Mouse (Mus musculus) T-helper 2 cell (primary cell): ENCODE results near the gene Gnaz.

Experiments used
- in situ Hi-C: fragments of 300-600 bp; cut with MboI, MseI; formaldehyde crosslinking; loops from one replicate; pipeline ENCODE4 v1.15.1; 2025; ENCODE audit warnings: high pct_unique_total_duplicates

Gene Gnaz

DNA sequence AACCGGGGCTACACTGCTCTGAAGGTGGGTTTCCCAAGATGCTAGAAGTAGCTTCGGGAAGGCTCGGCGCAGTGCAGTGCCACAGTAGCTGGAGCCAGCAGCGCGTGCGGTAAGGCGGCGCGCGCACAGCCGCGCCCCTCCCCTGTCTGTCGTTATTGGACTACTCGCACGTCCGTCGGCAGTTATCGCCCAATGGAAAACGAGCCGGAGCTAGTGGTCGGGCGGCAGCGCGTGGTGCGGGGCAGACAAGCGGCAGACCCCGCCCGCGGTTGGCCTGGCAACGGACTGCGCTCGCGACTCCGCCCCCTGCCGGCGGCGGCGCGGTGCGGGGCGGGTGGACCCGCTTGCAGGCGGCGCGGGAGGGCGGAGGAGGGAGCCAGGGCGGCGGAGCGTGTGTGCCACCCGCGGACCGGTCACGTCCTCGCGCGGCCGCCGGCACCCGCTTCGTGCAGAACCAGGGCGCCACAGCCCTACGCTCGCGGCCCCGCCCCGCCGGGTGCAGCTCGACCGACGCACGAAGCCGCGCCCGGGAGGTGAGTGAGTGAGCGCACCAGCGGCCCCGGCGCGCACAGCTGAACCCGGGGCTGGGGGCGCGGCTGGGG lies at the start of gene Gnaz:
Gene Gnaz, plus strand, starts transcription at position 328 of the 602 bp plus-strand sequence.
- in situ Hi-C loops, result no loop called here

- in situ Hi-C loops, result no loop called here
These were observed 47.7 kb upstream of the Gnaz start for GRCm38 (mm10) chr10:74919277-74919676.

DNA sequence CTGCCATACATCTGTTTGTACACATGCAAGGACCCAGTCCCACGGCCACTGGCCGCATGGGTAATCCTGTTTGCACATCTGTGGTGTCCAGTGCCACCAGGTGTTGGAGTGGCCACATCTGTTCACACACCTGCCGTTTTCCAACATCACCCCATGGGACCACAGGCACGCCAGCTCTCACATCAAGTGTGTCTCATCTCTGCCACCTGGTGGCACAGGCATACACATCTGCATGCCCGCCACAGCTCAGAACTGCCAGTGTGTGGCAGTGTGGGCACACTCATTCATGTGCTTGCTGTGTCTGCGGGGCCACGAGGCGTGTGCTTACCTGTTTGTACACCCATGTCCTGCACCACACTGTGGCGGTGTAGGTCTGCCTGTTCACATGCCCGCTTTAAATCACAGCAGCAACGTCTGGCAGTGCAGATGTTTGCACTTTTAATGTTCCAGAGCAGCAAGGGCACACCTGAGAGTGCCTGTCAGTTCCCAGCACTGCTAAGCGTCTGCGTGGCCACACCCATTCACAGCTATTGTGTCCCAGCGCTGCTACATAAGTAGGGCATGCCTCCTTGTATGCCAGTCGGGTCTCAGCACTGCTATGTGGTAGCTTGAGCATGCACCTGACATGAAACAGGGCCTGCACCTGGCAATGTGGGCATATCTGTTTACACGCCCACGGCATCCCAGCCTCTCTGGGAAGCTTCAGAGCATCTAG lies 46.0 kb upstream of the Gnaz start:
- in situ Hi-C loops, result no loop called here

DNA sequence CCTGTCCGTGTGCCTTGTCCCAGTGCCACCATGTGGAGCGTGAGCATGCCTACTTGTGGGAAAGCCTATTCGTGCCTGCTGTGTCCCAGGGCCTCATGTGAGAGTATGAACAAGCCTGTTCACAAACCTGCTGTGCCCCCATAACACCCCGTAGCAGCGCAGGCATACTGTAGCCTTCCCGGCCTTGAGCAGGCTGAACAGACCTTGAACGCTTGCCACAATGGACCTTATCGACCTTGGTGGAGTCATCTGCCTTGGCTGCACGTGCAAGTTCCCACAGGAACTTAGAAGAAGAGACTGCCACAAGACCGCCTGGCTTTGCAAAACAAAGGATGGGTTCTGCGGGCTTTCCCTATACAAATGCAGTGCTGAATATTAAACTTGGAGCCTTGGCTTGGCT lies 45.4 kb upstream of the Gnaz start:
- in situ Hi-C loops, result no loop called here

DNA sequence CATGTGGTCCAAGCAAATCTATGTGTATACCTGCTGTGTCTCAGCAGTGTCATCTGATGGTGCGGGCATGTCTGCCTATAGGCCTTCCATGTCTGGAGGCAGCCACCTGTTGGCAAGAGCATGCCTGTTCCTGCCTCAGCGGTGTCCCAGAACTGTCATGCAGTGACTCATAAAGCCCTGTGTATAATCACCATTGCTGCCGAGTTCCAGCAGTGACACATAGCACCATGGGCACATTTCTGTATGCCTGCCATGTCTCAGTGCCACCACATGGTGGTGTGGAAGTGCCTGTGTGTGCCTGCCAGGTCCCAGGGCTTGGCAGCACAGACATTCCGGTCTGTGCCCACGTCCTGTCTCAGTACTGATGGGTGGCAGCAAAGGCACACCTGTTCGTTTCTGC lies 44.2 kb upstream of the Gnaz start:
- in situ Hi-C loops, result no loop called here

GRCm38 (mm10) chr10:74924274-74924673 lies 42.7 kb upstream of the Gnaz start:
- in situ Hi-C loops, result no loop called here

GRCm38 (mm10) chr10:74925324-74925723 lies 41.7 kb upstream of the Gnaz start:
- in situ Hi-C loops, result no loop called here

- in situ Hi-C loops, result no loop called here
These were observed 38.7 kb upstream of the Gnaz start for GRCm38 (mm10) chr10:74928276-74928675.

- in situ Hi-C loops, result no loop called here
These were observed 37.4 kb upstream of the Gnaz start for GRCm38 (mm10) chr10:74929578-74929977.

- in situ Hi-C loops, result loop anchor here (5.0 kb wide), 1 partner anchor 92 kb away; no protein-coding TSS in a partner anchor
These were observed 36.4 kb upstream of the Gnaz start for GRCm38 (mm10) chr10:74930541-74930940.

DNA sequence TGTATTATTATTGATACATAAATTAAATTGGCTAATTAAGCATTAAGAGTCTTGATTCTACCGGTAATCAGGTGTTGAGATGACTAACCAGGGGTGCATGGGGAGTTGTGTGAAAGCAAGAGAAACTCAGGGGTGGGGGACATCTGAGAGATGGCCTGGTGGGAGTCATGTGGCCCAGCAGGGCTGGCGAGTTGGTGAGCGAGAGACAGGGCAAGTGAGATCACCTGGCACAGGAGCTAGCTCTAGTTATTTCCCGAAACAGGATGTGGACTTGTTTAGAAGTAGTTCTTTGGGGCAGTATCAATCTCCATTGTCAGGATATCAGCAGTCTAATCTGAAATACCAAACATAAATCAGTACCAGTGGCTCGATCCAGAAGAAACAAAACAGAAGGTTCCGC lies 35.3 kb upstream of the Gnaz start:
- in situ Hi-C loops, result loop anchor here (5.0 kb wide), 1 partner anchor 91 kb away; no protein-coding TSS in a partner anchor

DNA sequence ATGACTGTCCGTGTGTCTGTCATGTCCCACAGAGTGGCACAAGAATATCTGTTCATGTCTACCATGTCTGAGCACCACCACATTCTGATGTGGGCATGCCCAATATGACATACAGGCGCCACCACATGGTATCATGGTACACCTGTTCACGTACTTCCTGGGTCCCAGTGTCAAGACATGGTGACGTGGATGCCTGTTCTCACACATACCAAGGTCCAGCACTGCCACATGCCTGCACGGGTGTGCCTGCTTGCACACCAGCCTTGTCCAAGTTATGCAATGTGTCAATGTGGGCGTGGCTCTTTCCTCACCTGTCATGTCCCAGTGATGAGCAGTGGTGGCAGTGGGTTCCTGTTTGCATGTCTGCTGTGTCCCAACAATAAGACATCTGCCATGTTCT lies 34.5 kb upstream of the Gnaz start:
- in situ Hi-C loops, result loop anchor here (5.0 kb wide), 1 partner anchor 90 kb away; no protein-coding TSS in a partner anchor

DNA sequence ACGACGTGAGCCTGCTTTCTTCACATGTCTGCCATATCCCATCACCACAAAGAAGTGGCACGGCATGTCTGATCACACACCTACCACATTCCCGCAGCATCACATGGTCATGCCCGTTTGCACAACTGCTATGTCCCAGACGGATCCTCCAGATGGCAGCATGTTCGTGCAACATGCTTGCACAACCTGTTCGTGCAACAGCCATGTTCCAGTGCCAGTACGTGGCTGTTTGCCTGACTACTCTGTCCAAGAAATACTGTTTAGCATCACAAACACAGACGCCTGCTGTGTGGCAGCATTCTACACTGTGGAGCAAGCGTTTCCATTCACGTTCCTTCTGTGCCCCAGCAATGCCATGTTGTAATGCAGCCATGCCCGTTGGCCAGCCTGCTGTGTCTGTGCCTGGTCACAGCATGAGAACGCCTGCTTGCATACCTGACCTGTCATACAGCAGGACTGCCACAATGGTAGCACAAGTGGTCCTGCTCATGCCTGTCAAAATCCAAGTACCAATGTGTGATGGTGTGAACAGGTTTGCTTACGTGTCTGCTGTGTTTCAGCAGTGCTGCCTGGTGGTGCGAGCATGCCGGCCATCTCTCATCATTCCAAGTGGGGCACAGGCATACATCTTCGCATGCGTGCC lies 33.3 kb upstream of the Gnaz start:
- in situ Hi-C loops, result loop anchor here (5.0 kb wide), 1 partner anchor 89 kb away; no protein-coding TSS in a partner anchor

DNA sequence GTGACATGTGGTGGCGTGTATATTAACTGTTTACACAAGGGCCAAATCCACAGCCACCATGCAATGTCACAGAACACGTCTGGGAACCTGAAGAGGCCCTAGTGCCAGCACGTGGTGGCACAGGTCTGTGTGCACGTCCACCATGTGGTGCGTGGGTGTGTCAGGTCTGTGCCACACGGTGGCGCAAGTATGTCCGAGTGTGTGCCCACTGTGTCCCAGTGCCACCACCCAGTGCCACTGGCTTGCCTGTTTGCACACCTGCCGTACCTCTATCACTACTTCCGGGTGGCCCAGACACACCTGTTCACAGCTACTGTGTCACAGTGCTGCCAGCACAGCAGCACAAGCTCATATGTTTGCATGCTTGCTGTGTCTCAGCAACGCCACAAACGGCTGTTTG lies 32.5 kb upstream of the Gnaz start:
- in situ Hi-C loops, result loop anchor here (5.0 kb wide), 1 partner anchor 88 kb away; no protein-coding TSS in a partner anchor

DNA sequence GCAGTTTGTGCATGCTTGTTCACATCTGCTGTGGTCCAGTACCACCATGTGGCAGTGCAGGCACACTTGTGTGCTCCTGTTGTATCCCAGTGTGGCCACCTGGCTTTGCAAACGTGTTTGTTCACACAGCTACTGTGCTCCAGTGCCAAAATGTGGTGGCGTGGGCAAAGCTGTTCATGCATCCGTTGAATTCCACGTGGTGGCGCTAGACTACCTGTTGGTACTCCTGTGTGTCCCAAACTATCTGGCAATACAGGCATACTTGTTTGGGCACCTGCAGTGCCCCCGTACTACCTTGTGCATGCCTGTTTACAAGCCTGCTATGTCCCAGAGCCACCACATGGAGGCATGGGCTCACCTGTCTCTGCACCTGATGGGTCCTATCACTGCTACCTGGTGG lies 32.0 kb upstream of the Gnaz start:
- in situ Hi-C loops, result no loop called here

DNA sequence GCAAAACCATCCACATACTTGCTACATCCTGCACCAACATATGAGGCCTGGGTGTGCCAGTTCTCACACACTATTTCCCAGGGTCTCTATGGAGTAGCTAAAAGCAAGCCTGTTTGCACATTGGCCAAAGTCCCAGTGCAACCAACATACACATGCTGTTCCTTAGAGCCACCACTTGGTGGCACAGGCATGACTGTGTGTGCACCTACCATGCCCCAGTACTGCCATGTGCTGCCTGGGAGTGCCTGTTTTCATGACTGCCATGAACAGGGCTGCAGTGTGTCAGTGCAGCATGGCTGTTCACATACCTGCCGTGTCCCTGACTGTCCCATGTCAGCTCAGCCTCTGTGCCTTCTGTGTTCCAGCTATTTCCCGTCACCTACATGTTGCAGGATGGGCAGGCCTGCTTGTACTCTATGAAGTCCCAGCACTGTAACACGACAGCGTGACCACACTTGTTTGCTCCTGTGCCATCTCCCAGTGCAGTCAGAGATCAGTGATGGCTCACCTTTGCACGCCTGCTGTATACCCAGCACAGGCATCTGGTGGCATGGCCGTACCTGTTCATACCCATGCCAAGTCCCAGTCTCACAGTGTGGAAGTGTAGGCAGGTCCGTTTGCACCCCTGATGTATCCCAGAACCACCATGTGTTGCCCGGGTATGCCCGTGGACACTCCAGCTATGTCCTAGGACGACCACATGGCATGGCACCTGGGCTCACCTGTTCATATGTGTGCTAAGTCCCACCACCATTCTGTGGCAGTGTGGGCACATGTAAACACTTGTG lies 29.8 kb upstream of the Gnaz start:
- in situ Hi-C loops, result no loop called here

GRCm38 (mm10) chr10:74938410-74938809 lies 28.6 kb upstream of the Gnaz start:
- in situ Hi-C loops, result no loop called here

DNA sequence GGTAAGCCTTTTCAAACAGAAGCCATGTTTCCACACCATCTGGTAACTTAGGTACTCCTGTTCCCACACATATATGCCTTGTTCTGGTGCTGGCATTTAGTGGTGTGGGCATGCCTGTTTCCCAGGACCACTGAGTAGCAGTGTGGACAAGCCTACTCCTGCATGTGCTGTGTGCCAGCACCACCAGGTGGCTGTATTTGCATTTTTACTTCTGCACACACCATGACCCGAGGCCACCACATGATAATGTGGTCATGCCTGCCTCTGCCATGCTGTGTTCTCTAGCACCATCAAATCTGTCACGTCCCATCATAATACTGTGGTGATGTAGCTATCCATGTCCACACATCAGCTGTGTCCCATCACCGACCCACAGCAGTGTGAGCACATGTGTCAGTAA lies 27.7 kb upstream of the Gnaz start:
- in situ Hi-C loops, result no loop called here

DNA sequence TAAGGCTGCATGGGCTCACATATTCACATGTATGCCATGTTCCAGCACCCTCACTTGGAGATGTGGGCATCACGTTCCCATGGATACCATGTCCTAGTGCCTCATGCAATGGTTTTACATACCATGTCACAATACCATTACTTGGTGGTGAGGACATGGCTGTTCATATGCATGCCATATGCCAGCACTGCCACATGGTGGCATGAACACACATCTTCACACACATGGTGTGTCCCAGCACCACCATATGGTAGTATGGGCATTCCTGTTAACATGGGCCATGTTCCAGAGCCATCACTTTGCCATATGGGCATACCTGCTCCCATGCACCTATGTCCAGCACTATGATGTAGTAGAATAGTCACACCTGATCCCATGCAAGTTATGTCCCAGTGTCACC lies 26.2 kb upstream of the Gnaz start:
- in situ Hi-C loops, result no loop called here

GRCm38 (mm10) chr10:74952830-74953443 lies 14.0 kb upstream of the Gnaz start:
- in situ Hi-C loops, result loop anchor here (5.0 kb wide), 1 partner anchor 204 kb away; no protein-coding TSS in a partner anchor

GRCm38 (mm10) chr10:74964380-74964779 lies 2.6 kb upstream of the Gnaz start:
- in situ Hi-C loops, result no loop called here
